Mouse (Mus musculus) left cerebral cortex, adult 11 months (tissue): ENCODE measurements around the gene Tns1.
"Not testable (repeated sequence)": the region's sequence is repeated elsewhere in the genome, so short reads cannot be mapped to it uniquely, and the experiment has no call there.

Experiments used
- DNase-seq: peaks from one replicate; pipeline ENCODE4 v3.0.0; 2022; ENCODE audit warnings: low spot score

Tns1 gene

DNA sequence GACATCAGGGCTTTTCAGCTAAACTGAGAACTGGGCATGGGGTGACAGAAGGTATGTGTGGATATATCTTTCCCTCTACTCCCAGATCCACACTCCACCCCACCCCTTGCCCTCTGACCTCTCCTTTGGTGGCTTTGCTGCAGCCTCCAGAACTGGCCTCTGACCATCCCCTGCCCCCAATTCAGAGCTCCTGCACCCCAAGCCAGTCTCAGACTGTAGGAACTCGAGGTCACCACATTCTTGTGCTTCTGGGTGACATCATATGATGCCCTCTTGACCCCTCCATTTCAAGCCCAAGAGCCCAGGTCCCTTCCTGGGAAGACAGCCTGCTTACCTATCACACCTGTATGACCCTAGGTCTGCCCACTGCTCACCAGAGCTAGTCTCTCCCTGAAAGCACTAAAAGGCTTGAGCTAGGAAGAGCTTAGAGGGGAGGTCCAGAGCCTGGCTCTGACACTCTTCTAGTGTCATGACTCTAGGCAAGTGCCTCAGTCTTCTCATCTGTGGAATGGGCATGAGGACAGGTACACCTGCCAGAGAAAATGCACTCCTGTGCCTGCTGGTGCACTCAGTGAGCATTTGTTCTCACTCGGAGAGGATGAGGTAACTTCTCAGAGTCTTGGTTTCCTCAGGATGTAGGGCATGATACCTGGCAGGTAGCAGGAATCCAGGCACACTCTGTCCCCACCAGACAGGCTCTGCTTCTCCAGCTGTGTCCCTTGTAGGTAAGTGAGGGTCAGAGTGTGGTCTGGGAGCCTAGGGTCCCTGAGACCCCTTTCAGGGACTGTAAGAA lies 214.9 kb downstream of the Tns1 start:
- DNase-seq = no peak

- no peak for DNase-seq
Observed at GRCm38 (mm10) chr1:73908081-73908960, 215.9 kb downstream of the Tns1 start.

GRCm38 (mm10) chr1:73907166-73907565 lies 217.1 kb downstream of the Tns1 start:
- no peak for DNase-seq

GRCm38 (mm10) chr1:73906376-73906775 lies 217.9 kb downstream of the Tns1 start:
- DNase-seq = no peak

DNA sequence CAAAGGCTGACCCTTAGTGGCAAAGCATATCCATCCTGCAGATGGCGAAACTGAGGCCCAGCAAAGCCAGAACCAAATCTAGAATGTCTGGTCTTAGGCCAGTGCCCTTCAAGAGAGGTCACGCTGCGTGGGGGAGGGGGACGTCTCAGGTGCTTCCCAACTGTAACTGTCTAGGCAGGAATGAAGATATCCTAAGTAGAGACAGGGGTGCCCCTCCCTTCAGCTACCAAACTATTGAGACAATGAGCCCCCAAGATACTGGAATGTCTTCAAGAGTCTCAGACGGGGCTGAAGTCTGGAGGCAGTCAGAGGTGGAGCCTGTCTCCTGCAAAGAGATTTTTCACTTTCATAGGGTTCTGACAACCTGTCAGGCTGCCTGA lies 218.4 kb downstream of the Tns1 start:
- no peak for DNase-seq

DNA sequence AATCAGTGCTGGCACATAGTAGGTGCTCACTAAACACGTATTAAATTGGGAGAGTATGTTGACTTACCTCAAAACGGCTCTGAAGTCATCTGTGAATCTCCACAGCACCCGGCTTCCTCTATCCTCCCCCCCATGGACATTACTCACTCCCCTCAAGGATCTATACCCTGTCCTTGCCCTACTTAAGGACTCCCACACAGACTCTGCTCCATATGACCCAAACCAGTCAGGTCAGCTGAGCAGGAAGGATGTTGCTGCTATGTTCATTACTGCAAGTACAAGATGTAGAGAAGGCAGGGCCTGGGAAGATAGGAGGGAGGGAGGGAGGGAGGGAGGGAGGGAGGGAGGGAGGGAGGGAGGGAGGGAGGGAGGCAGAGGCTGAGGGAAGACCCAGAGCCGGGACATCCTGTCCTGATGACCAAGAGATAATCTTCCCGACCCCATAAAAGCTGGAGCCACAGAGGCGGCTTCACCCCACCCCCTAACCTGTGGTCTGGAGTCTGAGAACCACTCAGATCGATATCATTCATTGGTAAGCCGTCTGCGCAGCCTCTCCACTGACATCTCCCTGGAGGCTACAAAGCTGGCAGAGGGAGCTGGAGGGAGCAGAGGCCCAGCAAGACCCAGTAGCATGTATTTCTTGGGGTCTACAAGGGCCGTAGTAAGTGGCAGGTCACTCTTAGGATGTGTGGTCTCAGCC lies 219.0 kb downstream of the Tns1 start:
- DNase-seq = no peak

- no peak for DNase-seq
Observed at GRCm38 (mm10) chr1:73904641-73905040, 219.6 kb downstream of the Tns1 start.

GRCm38 (mm10) chr1:73903035-73903434 lies 221.2 kb downstream of the Tns1 start:
- no peak for DNase-seq

DNA sequence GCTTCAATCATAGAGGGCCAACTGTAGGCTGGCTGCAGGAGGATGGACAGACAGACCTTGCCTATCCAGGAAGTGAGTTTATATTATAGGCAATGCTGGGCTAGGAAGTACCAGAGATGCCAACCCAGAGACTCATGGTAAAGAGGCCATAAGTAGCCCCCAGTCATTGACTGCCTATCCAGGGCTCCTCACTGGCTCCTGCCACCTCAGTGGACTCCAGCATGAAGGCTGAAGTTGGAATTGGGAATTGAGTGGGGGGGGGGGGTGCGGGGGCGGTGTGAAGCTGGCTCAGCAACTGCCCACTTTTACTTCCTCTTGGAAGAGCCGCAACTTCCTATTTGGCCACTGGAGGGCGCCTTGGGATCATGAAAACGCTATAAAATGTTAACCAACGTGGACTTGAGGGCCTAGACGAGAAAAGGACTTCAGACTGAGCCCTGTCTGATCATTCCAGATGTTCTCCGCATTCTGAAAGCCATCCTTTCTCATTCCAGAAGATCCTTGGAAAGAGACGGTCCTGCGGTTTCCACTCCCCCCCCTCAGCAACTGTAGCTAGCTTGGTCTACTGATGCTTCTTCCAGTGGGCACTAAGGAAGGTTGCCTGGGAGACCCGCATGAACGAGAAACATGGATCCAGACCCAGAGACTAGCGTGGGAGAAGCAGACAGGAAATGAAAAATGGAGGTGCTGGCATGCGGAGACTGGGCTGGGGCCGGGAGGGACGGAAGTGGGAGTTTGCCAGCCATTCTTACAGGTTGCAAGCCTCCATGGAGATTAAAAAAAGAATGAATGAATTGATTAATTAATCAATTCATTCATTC lies 221.9 kb downstream of the Tns1 start:
- DNase-seq = peak; percentile 69

GRCm38 (mm10) chr1:73901496-73901899 lies 222.8 kb downstream of the Tns1 start:
- DNase-seq = peak; percentile 63

DNA sequence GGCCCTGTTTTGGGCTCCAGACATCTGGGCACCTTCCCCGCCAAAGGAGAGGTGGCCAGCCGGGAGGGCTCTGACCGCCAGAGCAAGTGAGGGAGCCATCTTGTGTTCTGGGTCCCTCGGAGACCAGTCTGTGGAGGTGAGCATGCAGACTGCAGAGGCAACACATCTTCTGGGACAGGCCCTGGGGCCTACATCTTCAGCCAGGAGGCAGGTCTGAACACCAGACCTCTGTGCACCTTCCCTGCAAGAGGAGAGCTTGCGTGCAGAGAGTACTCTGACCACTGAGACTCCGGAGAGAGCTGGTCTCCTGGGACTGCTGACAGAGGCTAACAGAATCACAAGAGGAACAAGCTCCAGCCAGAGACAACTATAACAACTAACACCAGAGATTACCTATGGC lies 228.8 kb downstream of the Tns1 start:
- not testable (repeated sequence) for DNase-seq

- no peak for DNase-seq
Observed at GRCm38 (mm10) chr1:73880731-73881130, 243.5 kb downstream of the Tns1 start.

GRCm38 (mm10) chr1:73875676-73876218 lies 248.5 kb downstream of the Tns1 start:
- DNase-seq = no peak

DNA sequence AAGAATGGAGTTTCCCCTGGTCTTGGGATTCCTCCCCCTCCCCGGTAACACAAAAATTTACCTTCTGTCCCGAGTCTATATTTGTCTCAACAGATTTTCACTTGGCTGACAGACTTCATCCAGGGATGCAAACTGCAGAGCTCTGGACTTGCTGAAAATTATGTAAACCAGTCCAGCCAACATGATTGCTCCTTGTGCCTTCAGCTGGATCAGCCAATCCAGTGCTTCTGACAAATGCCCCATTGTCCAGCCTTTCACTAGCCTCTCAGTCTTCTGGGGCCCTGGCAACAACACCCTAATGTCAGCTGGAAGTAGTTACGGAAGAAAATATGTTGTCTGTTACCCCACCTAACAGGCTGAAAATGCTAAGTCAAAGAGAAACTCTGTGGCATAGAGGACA lies 259.9 kb downstream of the Tns1 start:
- no peak for DNase-seq

GRCm38 (mm10) chr1:73863074-73863431 lies 261.2 kb downstream of the Tns1 start:
- no peak for DNase-seq

- DNase-seq = no peak
Observed at GRCm38 (mm10) chr1:73862323-73863073, 261.8 kb downstream of the Tns1 start.

DNA sequence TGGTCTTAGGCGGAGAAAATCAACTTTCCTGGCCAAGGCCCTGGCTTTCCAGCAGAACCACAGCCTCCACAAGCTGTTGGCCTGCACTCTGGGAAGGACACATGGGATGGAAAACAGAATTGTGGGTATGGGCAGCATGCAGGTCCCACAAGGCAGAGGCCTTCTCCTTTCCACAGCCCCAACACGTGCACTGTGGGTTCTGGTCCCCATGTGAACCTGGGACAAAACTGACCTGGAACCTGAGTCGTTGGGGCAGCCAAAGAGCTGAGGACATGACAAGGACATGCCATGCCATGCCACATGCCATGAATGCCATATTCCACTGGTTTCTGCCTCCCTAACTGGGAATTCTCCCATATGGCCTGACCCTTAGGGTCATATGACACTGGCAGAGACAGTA lies 263.8 kb downstream of the Tns1 start:
- no peak for DNase-seq
